Mouse (Mus musculus): ENCODE measurements around the gene B3gnt9.

- TF ChIP-seq CTCF (IDR thresholded peaks at IDR 0.05; ENCODE audit: low read depth): no peak
- TF ChIP-seq EP300 (IDR thresholded peaks at IDR 0.05; ENCODE audit: low read depth): no peak
Observed at GRCm38 (mm10) chr8:105299962-105300361, 45.0 kb upstream of the B3gnt9 start.
